Mouse (Mus musculus): Measurements from ENCODE around the gene H2-M1. TPM values are rescaled to one million over a fixed set of nuclear protein-coding genes. Genes with fewer than 3 reads are reported as not detected.

The H2-M1 gene
- polyA plus RNA-seq (2012; rRNA removed): not detected in 2 replicates

DNA sequence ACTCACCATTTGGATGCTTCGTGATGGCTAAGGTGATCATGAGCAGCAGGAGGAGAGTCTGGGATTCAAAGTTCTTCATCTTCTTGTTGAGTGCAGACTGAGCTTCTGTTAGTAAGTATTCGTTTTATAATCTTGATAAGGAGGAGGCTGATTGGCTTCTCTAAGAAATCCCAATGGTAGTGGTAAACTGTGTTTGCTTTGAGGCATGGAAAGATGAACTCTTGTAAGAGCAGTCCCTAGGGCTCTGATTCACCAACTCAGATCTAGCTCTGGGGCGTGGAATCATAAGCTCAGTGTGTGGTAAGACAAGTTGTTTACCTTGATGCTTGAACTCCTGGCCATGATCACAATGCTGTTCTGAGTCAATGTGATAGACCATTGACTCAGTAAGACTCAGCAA lies at the start of gene H2-M1:
Gene H2-M1 (minus strand): TSS at position 101 of the 400 bp plus-strand sequence.

DNA sequence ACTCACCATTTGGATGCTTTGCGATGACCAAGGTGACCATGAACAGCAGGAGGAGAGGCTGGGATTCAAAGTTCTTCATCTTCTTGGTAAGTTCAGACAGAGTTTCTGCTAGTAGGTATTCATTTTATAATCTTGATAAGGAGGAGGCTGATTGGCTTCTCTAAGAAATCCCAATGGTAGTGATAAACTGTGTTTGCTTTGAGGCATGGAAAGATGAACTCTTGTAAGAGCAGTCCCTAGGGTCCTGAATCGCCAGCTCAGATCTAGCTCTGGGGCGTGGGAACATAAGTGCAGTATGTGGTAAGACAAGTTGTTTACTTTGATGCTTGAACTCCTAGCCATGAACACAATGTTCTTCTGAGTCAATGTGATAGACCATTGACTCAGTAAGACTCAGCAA lies 29.5 kb downstream of the H2-M1 start, which contains the start of gene H2-M9:
Gene H2-M9 (minus strand): TSS at position 101 of the 400 bp plus-strand sequence.

Other genes with a start within 250 kb of the H2-M1 start
- gene H2-M10.4, start 209.9 kb downstream of the H2-M1 start, polyA plus RNA-seq (2012; rRNA removed): not detected in 2 replicates
- not detected in 2 replicates for gene H2-M11, start 125.1 kb downstream of the H2-M1 start, polyA plus RNA-seq (2012; rRNA removed)
- not detected in 2 replicates for gene H2-M9, start 29.6 kb downstream of the H2-M1 start, polyA plus RNA-seq (2012; rRNA removed)
- not detected in 2 replicates for gene H2-M10.5, start 100.7 kb upstream of the H2-M1 start, polyA plus RNA-seq (2012; rRNA removed)
- not detected in 2 replicates for gene H2-M10.6, start 140.0 kb upstream of the H2-M1 start, polyA plus RNA-seq (2012; rRNA removed)
- 36.0 and 41.7 TPM in 2 replicates for gene Trim26, start 164.9 kb upstream of the H2-M1 start, polyA plus RNA-seq (2012; rRNA removed)
- gene Trim15, start 195.0 kb upstream of the H2-M1 start, polyA plus RNA-seq (2012; rRNA removed): 6.8 and 15.1 TPM in 2 replicates
- gene Trim10, start 197.4 kb upstream of the H2-M1 start, polyA plus RNA-seq (2012; rRNA removed): not detected in 2 replicates
- 14.6 and 18.9 TPM in 2 replicates for gene Trim40, start 217.9 kb upstream of the H2-M1 start, polyA plus RNA-seq (2012; rRNA removed)
- 18.0 and 23.9 TPM in 2 replicates for gene Trim31, start 225.9 kb upstream of the H2-M1 start, polyA plus RNA-seq (2012; rRNA removed)